Mouse (Mus musculus) embryonic facial prominence, embryonic 13.5 days (tissue): ENCODE results near the gene 4931409K22Rik. TPM values are rescaled to one million over a fixed set of nuclear protein-coding genes. Genes with fewer than 3 reads are reported as not detected.
A peak's percentile ranks its signal among the peaks of the same experiment; 100 is the strongest.

Experiments used
- ATAC-seq: fragments of 200-750 bp; cut with Nextera tagmentation; 2 replicates; pipeline ENCODE4 v1.8.0; 2017; ENCODE audit warnings: low read depth; ENCODE audit not compliant: insufficient number of reproducible peaks, insufficient read depth, low FRiP score, low TSS enrichment
- H3K27ac ChIP-seq: fragments of 300-500 bp; sonication (generic); 2 replicates; pipeline ENCODE4 v1.5.1; 2015; ENCODE audit warnings: moderate library complexity, mild to moderate bottlenecking, inconsistent platforms
- H3K27me3 ChIP-seq: fragments of 300-500 bp; sonication (generic); 2 replicates; pipeline ENCODE4 v1.6.1; 2015; ENCODE audit warnings: mild to moderate bottlenecking, inconsistent platforms
- H3K36me3 ChIP-seq: fragments of 300-500 bp; sonication (generic); 2 replicates; pipeline ENCODE4 v1.6.1; 2015; ENCODE audit warnings: mild to moderate bottlenecking, inconsistent platforms
- H3K4me1 ChIP-seq: fragments of 300-500 bp; sonication (generic); 2 replicates; pipeline ENCODE4 v1.6.1; 2015; ENCODE audit warnings: inconsistent platforms
- H3K4me2 ChIP-seq: fragments of 300-500 bp; sonication (generic); 2 replicates; pipeline ENCODE4 v1.6.1; 2015; ENCODE audit warnings: moderate library complexity, mild to moderate bottlenecking, inconsistent platforms
- H3K4me3 ChIP-seq: fragments of 300-500 bp; sonication (generic); 2 replicates; pipeline ENCODE4 v1.5.1; 2015; ENCODE audit warnings: mild to moderate bottlenecking, inconsistent platforms
- H3K9ac ChIP-seq: fragments of 300-500 bp; sonication (generic); 2 replicates; pipeline ENCODE4 v1.6.1; 2015; ENCODE audit warnings: mild to moderate bottlenecking, inconsistent platforms
- H3K9me3 ChIP-seq: fragments of 300-500 bp; sonication (generic); 2 replicates; pipeline ENCODE4 v1.6.1; 2016; ENCODE audit warnings: inconsistent platforms
- WGBS: fragments of 180-500 bp; shearing (Covaris S2); methylation state at CpG from one replicate; pipeline ENCODE4 v1.1.7; 2015; ENCODE audit warnings: mixed read lengths; 5-methylcytosine and 5-hydroxymethylcytosine counted together
- polyA plus RNA-seq: library from polyadenylated mRNA; unstranded; fragments of >200 nt; fragmentation: Nextera tagmentation; extraction: Ambion mirVana; gene quantifications from 2 replicates; pipeline ENCODE4 v1.2.1, GENCODE M21; 2015

4931409K22Rik gene
- polyA plus RNA-seq, 1 experiment from 2014 or later, result 0.11 TPM

- Histone ChIP-seq H3K4me2 (no peak overlapping the region), H3K27ac (no peak overlapping the region), H3K27me3 (peaks cover 13% of the 10 kb centered on the region), H3K9ac (peak overlapping the region; percentile 36; the same call in 1 of the 2 replicates), H3K4me3 (no peak overlapping the region), H3K9me3 (no peaks in the 10 kb centered on the region), H3K36me3 (peaks cover 75% of the 10 kb centered on the region), H3K4me1 (peaks cover 38% of the 10 kb centered on the region)
- 57% methylated on average over 24 of the region's 24 CpGs for WGBS
- no peak for ATAC-seq
These were observed 35.3 kb upstream of the 4931409K22Rik start for GRCm38 (mm10) chr5:24591796-24592470.

GRCm38 (mm10) chr5:24591268-24591721 is 34.7 kb upstream of the 4931409K22Rik start:
- peak overlapping the region; percentile 36; the same call in 1 of the 2 replicates for H3K9ac ChIP-seq

GRCm38 (mm10) chr5:24589511-24590500 is 33.2 kb upstream of the 4931409K22Rik start:
- H3K27ac ChIP-seq, result no peak overlapping the region
- peaks cover 39% of the 10 kb centered on the region for H3K4me1 ChIP-seq
- no peak overlapping the region for H3K4me2 ChIP-seq
- WGBS, result 91% methylated on average over 20 of the region's 20 CpGs
- peaks cover 13% of the 10 kb centered on the region for H3K27me3 ChIP-seq
- peaks cover 58% of the 10 kb centered on the region for H3K36me3 ChIP-seq
- no peak for ATAC-seq
- H3K9ac ChIP-seq, result no peak overlapping the region
- no peak overlapping the region for H3K4me3 ChIP-seq
- no peaks in the 10 kb centered on the region for H3K9me3 ChIP-seq

More at GRCm38 (mm10) chr5:24591268-24591721, 34.7 kb upstream of the 4931409K22Rik start:
- ATAC-seq, result no peak
- WGBS, result 29% methylated on average over 23 of the region's 23 CpGs
- Histone ChIP-seq H3K4me3 (no peak overlapping the region), H3K36me3 (peaks cover 73% of the 10 kb centered on the region), H3K9me3 (no peaks in the 10 kb centered on the region), H3K4me1 (peaks cover 33% of the 10 kb centered on the region), H3K27me3 (peaks cover 13% of the 10 kb centered on the region), H3K27ac (no peak overlapping the region; the same call in 1 of the 2 replicates), H3K4me2 (peak overlapping the region; percentile 14; the same call in 1 of the 2 replicates)

- WGBS, result 24% methylated on average over 4 of the region's 4 CpGs
- H3K27ac ChIP-seq, result peak overlapping the region; percentile 73
- no peak for ATAC-seq
These were observed 30.6 kb upstream of the 4931409K22Rik start for GRCm38 (mm10) chr5:24587200-24587577.

GRCm38 (mm10) chr5:24586547-24587199 is 30.1 kb upstream of the 4931409K22Rik start, which contains the start of gene Chpf2:
Gene Chpf2, plus strand, starts transcription at chr5:24586741.
- peak; percentile 87 for ATAC-seq
- Histone ChIP-seq H3K4me3 (peak within 1 kb of the TSS; percentile 87), H3K4me1 (peaks cover 32% of the 10 kb centered on the region), H3K27ac (peak within 1 kb of the TSS; percentile 73), H3K9ac (peak within 1 kb of the TSS; percentile 87), H3K4me2 (peak within 1 kb of the TSS; percentile 92), H3K27me3 (peaks cover 4% of the 10 kb centered on the region; the same call in 1 of the 2 replicates), H3K36me3 (peaks cover 26% of the 10 kb centered on the region), H3K9me3 (no peaks in the 10 kb centered on the region)
- under 1% methylated on average over 43 of the region's 43 CpGs for WGBS

More at GRCm38 (mm10) chr5:24587200-24587577, 30.6 kb upstream of the 4931409K22Rik start:
- peak overlapping the region; percentile 87 for H3K4me3 ChIP-seq
- H3K36me3 ChIP-seq, result peaks cover 32% of the 10 kb centered on the region
- peaks cover 7% of the 10 kb centered on the region; the same call in 1 of the 2 replicates for H3K27me3 ChIP-seq
- peak overlapping the region; percentile 92 for H3K4me2 ChIP-seq
- H3K4me1 ChIP-seq, result peaks cover 36% of the 10 kb centered on the region
- H3K9me3 ChIP-seq, result no peaks in the 10 kb centered on the region
- H3K9ac ChIP-seq, result peak overlapping the region; percentile 87

GRCm38 (mm10) chr5:24586106-24586505 is 29.5 kb upstream of the 4931409K22Rik start:
- Histone ChIP-seq H3K9me3 (no peaks in the 10 kb centered on the region), H3K4me2 (peak overlapping the region; percentile 92), H3K4me3 (peak overlapping the region; percentile 87), H3K27me3 (no peaks in the 10 kb centered on the region), H3K36me3 (peaks cover 21% of the 10 kb centered on the region), H3K27ac (no peak overlapping the region; the same call in 1 of the 2 replicates), H3K4me1 (peaks cover 27% of the 10 kb centered on the region), H3K9ac (peak overlapping the region; percentile 87)
- WGBS, result 8% methylated on average over 8 of the region's 8 CpGs
- no peak for ATAC-seq

- H3K4me1 ChIP-seq, result peaks cover 14% of the 10 kb centered on the region
- peaks cover 20% of the 10 kb centered on the region for H3K36me3 ChIP-seq
- H3K4me2 ChIP-seq, result peak overlapping the region; percentile 61
- peak overlapping the region; percentile 72 for H3K9ac ChIP-seq
- H3K27ac ChIP-seq, result peak overlapping the region; percentile 78
- no peak for ATAC-seq
- 71% methylated on average over 6 of the region's 6 CpGs for WGBS
- no peaks in the 10 kb centered on the region for H3K9me3 ChIP-seq
- no peaks in the 10 kb centered on the region for H3K27me3 ChIP-seq
- H3K4me3 ChIP-seq, result peak overlapping the region; percentile 82
These were observed 21.7 kb upstream of the 4931409K22Rik start for GRCm38 (mm10) chr5:24578109-24578963.

- H3K4me2 ChIP-seq, result peak within 1 kb of the TSS; percentile 81
- peaks cover 14% of the 10 kb centered on the region for H3K4me1 ChIP-seq
- no peaks in the 10 kb centered on the region for H3K9me3 ChIP-seq
- WGBS, result under 1% methylated on average over 48 of the region's 48 CpGs
- peaks cover 30% of the 10 kb centered on the region for H3K36me3 ChIP-seq
- H3K9ac ChIP-seq, result peak within 1 kb of the TSS; percentile 88
- H3K27me3 ChIP-seq, result no peaks in the 10 kb centered on the region
- H3K4me3 ChIP-seq, result peak within 1 kb of the TSS; percentile 82
- ATAC-seq, result peak; percentile 97
- H3K27ac ChIP-seq, result peak within 1 kb of the TSS; percentile 78
These were observed 20.7 kb upstream of the 4931409K22Rik start, which contains the start of gene Abcf2 for GRCm38 (mm10) chr5:24577183-24577929. Gene Abcf2, minus strand, starts transcription at chr5:24577467.

GRCm38 (mm10) chr5:24576801-24577182 is 20.2 kb upstream of the 4931409K22Rik start:
- H3K36me3 ChIP-seq, result peaks cover 35% of the 10 kb centered on the region
- peak overlapping the region; percentile 81 for H3K4me2 ChIP-seq
- H3K4me3 ChIP-seq, result peak overlapping the region; percentile 82
- H3K27me3 ChIP-seq, result no peaks in the 10 kb centered on the region
- WGBS, result under 1% methylated on average over 32 of the region's 32 CpGs
- H3K9me3 ChIP-seq, result no peaks in the 10 kb centered on the region
- ATAC-seq, result peak; percentile 6; the same call in 1 of the 2 replicates
- peaks cover 14% of the 10 kb centered on the region for H3K4me1 ChIP-seq
- H3K9ac ChIP-seq, result peak overlapping the region; percentile 88
- peak overlapping the region; percentile 69 for H3K27ac ChIP-seq
